Mouse (Mus musculus): ENCODE measurements around the gene Tcf3.

The Tcf3 gene

GRCm38 (mm10) chr10:80433513-80434232, at the start of gene Tcf3:
Gene Tcf3, minus strand, starts transcription at chr10:80433647.
- DNase-seq = peak; percentile 99

- no peak for DNase-seq
Measured at GRCm38 (mm10) chr10:80481002-80481401, 47.6 kb upstream of the Tcf3 start.

GRCm38 (mm10) chr10:80478531-80478930, 45.1 kb upstream of the Tcf3 start:
- DNase-seq = no peak

- peak; percentile 80 for DNase-seq
Measured at GRCm38 (mm10) chr10:80475290-80475959, 42.0 kb upstream of the Tcf3 start.

- DNase-seq = peak; percentile 78
Measured at GRCm38 (mm10) chr10:80465066-80465465, 31.6 kb upstream of the Tcf3 start.

- no peak for DNase-seq
Measured at GRCm38 (mm10) chr10:80464381-80465035, 31.1 kb upstream of the Tcf3 start.

GRCm38 (mm10) chr10:80461346-80461745, 27.9 kb upstream of the Tcf3 start:
- no peak for DNase-seq

- DNase-seq = peak; percentile 92
Measured at GRCm38 (mm10) chr10:80460324-80460723, 26.9 kb upstream of the Tcf3 start.

- DNase-seq = no peak
Measured at GRCm38 (mm10) chr10:80459671-80460070, 26.2 kb upstream of the Tcf3 start.

GRCm38 (mm10) chr10:80459236-80459635, 25.8 kb upstream of the Tcf3 start:
- DNase-seq = no peak

- no peak for DNase-seq
Measured at GRCm38 (mm10) chr10:80455697-80456096, 22.2 kb upstream of the Tcf3 start.

- no peak for DNase-seq
Measured at GRCm38 (mm10) chr10:80454781-80455180, 21.3 kb upstream of the Tcf3 start.

- no peak for DNase-seq
Measured at GRCm38 (mm10) chr10:80453601-80454000, 20.2 kb upstream of the Tcf3 start.

GRCm38 (mm10) chr10:80450599-80450998, 17.2 kb upstream of the Tcf3 start:
- DNase-seq = no peak

- peak; percentile 80 for DNase-seq
Measured at GRCm38 (mm10) chr10:80445898-80446601, 12.6 kb upstream of the Tcf3 start.

GRCm38 (mm10) chr10:80445052-80445451, 11.6 kb upstream of the Tcf3 start:
- DNase-seq = no peak

- DNase-seq = no peak
Measured at GRCm38 (mm10) chr10:80444339-80445045, 11.0 kb upstream of the Tcf3 start.

GRCm38 (mm10) chr10:80443575-80444278, 10.3 kb upstream of the Tcf3 start:
- no peak for DNase-seq

- no peak for DNase-seq
Measured at GRCm38 (mm10) chr10:80442989-80443388, 9.5 kb upstream of the Tcf3 start.

GRCm38 (mm10) chr10:80441598-80441997, 8.2 kb upstream of the Tcf3 start:
- DNase-seq = no peak

GRCm38 (mm10) chr10:80440031-80440430, 6.6 kb upstream of the Tcf3 start:
- no peak for DNase-seq

GRCm38 (mm10) chr10:80437973-80438372, 4.5 kb upstream of the Tcf3 start:
- DNase-seq = peak; percentile 37

All from kidney, adult 11 months (tissue).